Mouse (Mus musculus) ES-E14 (cell line): ENCODE results near the gene Ttc9c.

Experiments
- CHD2 ChIP-seq: IDR thresholded peaks from 2 replicates; pipeline ENCODE4 v1.6.1; 2014; ENCODE audit warnings: mild to moderate bottlenecking, low read depth, low read length, inconsistent platforms
- ZC3H11A ChIP-seq: IDR thresholded peaks from 2 replicates; pipeline ENCODE4 v1.6.1; 2012; ENCODE audit warnings: low read depth, mild to moderate bottlenecking, inconsistent platforms, low read length, borderline replicate concordance
- ZNF384 ChIP-seq: IDR thresholded peaks from 2 replicates; pipeline ENCODE4 v1.6.1; 2012; ENCODE audit warnings: low read depth, low read length, inconsistent platforms

DNA sequence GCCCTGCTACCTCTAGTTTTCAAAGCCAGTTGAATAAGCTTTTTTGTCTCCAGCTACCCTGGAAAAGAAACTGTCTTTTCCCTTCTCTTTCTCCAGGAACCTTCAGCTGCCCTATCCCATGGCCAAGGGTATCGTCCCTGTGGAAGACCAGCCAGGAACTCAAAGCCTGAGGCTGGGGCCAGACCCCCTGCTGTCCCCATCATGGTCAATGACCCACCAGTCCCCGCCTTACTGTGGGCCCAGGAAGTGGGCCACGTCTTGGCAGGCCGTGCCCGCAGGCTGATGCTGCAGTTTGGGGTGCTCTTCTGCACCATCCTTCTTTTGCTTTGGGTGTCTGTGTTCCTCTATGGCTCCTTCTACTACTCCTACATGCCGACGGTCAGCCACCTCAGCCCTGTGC lies 21.9 kb upstream of the Ttc9c start:
- TF ChIP-seq CHD2 (no peak), ZC3H11A (no peak), ZNF384 (no peak)
